Mouse (Mus musculus) testis, postnatal 10 days (tissue): ENCODE data around the gene Akr1c20.

ENCODE experiments used
- DNase-seq: peaks from one replicate; pipeline ENCODE4 v3.0.0; 2021; ENCODE audit warnings: low spot score

The Akr1c20 gene

DNA sequence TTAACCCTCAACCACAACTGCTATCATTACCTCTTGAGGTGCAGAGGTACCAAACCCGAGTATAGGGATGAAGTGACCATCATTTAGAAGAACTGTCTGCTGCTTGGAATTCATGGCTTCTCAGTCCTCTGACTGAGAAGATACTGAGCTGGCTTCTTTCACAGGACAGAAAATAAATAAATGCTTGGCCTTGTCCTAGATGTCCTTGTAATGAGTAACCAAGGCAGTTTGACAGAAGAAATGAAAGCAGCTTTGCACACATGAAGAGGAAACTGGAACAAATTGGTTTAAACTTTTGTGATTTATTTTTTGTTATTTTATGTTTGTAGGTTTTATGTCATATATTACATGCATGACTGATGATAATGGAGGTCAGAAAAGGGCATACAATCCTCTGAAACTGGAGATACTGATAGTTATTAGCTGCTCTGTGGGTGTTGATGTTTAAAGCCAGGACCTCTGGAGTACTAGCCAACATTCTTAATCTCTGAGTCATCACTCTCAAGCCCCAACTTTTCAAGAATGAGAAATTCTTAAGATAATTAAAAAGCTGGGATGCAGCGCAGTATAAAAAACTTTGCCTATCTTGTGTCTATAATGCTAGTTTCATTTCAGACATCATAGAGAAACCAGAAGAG lies at the start of gene Akr1c20:
TSS of gene Akr1c20 (minus strand) at position 145 of the 638 bp plus-strand sequence.
- DNase-seq = no peak

GRCm38 (mm10) chr13:4565996-4566395 lies 42.9 kb upstream of the Akr1c20 start:
- no peak for DNase-seq

GRCm38 (mm10) chr13:4560500-4560899 lies 37.4 kb upstream of the Akr1c20 start:
- DNase-seq = no peak

DNA sequence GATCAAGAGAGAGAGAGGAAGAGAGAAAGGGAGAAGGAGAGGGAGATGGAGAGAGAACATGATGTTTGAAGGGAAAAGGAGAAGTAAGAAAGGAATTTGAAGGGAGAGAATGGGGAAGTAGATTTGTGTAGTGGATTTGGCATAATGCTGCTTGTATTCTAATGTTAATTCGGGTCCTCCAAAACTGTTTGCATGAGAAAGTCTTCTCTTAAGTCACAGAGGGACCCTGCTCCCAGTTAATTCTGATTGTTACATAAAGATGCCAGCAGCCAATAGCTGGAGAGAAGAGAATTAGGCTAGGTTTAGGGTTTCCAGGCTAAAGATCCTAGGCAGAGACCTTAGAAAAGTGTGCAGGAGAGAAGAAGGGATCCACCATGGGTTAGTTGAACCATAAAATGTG lies 36.0 kb upstream of the Akr1c20 start:
- DNase-seq = no peak

- no peak for DNase-seq
Observed at GRCm38 (mm10) chr13:4514811-4515210, 8.3 kb downstream of the Akr1c20 start.

DNA sequence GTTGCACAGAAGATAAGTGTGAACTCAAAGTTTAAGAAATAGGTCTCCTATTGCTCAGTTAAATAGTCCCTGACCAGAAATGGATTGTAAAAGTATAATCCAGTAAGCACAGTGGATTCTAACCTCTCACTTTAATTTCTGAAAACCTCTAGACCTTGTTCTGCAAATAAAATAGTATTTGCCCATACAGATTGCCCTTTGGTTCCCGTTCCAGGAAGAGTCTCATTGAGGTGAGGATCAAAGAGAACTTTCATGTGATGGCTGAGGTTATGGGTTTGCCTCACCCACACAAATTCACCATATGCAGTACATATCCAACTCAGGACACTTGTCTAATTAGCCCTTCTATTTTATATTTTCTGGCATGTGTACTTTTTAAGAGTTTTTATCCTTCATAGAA lies 55.2 kb downstream of the Akr1c20 start:
- DNase-seq = no peak

GRCm38 (mm10) chr13:4465641-4466040 lies 57.5 kb downstream of the Akr1c20 start:
- DNase-seq = no peak
